10 mouse cellular contexts compared by ENCODE assay signal in the genomic region with DNA sequence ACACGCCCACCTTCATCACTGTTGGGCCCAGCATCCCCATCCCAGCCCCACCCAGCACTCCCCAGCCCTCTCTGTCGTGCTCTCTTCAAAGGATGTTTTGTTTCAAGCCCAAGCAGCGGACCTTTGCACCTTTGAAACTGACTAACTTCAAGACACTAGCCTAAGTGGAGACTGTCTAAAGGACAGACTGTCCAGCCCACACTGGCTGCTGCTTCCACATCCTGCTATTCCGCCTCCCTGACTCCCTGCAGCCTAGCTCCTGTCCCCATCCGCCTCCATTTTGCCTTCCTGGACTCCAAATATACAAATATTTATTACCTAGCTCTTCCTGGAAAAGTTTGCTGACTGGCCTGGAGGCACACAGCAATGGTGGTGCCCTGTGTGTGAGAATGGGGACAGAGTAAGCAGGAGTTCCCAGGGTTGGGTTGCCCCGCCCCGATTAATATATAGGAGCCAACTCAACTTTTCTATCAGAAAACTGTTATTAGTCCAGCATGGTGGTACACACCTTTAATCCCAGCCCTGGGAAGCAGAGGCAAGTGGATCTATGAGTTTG. TPM values are rescaled to one million over a fixed set of nuclear protein-coding genes. Genes with fewer than 3 reads are reported as not detected.
DNase-seq lines count a peak whose midpoint lies in the region; ATAC-seq and TF ChIP-seq lines count a peak whose summit lies in the region.
"Had no signal": no experiment of that assay in that cellular context is flagged by ENCODE, and none has a peak within 500 bp of the region (broad histone marks: within the 10 kb centered on the region; RNA-seq: fewer than 3 reads in every experiment).

No protein-coding gene starts in this region.

- no peaks in the 10 kb centered on the region for H3K27me3 ChIP-seq in kidney, adult 2 months (replicated peaks; ENCODE audit: control insufficient read depth, insufficient read depth, low read length)
- H3K27me3 ChIP-seq in intestine, postnatal 0 days (replicated peaks; ENCODE audit: control insufficient read depth, insufficient read depth, low read length), result no peaks in the 10 kb centered on the region

- no peaks in the 10 kb centered on the region for H3K9me3 ChIP-seq in intestine, postnatal 0 days (ENCODE audit: control insufficient read depth)
- H3K9me3 ChIP-seq: G1E had no signal

- ATAC-seq in frontal cortex, adult (ENCODE audit: low TSS enrichment), result peak; percentile 18; the same call in 1 of the 2 replicates
- ATAC-seq in intestine, postnatal 0 days, result 0 out of 2 replicates have a peak, but pooled peaks have one; percentile 9
- ATAC-seq: activated CD4-positive, CD25-positive, alpha-beta regulatory T cell, adult 4 months had no signal

- H3K9ac ChIP-seq in intestine, postnatal 0 days (ENCODE audit: low read depth, low read length), result 0 out of 2 replicates have a peak overlapping the region, but pooled peaks have one; percentile 1

- no peak overlapping the region for H3K4me2 ChIP-seq in intestine, postnatal 0 days (replicated peaks; ENCODE audit: low read depth)

- DNase-seq in frontal cortex, postnatal 10 days (ENCODE audit: low spot score in 2 of 2), result no peak
- peak; percentile 57 for DNase-seq in kidney, adult 2 months
- no peak for DNase-seq in kidney, adult 9 months
- DNase-seq in adrenal gland, adult 8-10 months, result no peak
- DNase-seq in adrenal gland, postnatal 14 days, result no peak

- no peak overlapping the region for H3K4me3 ChIP-seq in kidney, adult 2 months (ENCODE audit: insufficient read depth, low read depth, low read length)
- H3K4me3 ChIP-seq in bone marrow macrophage, adult 2 months (ENCODE audit: insufficient read depth, low read length), result no peak overlapping the region
- no peak overlapping the region for H3K4me3 ChIP-seq in intestine, postnatal 0 days (ENCODE audit: low read depth, low read length)

- peak overlapping the region; percentile 6; the same call in 1 of the 2 replicates for H3K27ac ChIP-seq in kidney, adult 2 months (ENCODE audit: insufficient read depth, low read depth, low read length)
- H3K27ac ChIP-seq in bone marrow macrophage, adult 2 months (ENCODE audit: insufficient read depth, low read depth, low read length), result peak overlapping the region; percentile 68
- H3K27ac ChIP-seq in intestine, postnatal 0 days (ENCODE audit: low read depth, low read length), result peak overlapping the region; percentile 35; the same call in 1 of the 2 replicates

- TF ChIP-seq CTCF in kidney, adult 2 months (conservative IDR thresholded peaks at IDR 0.05; ENCODE audit: insufficient read depth, insufficient read length, low read depth, low read length), result no peak
- no peak for TF ChIP-seq CTCF in bone marrow macrophage, adult 2 months (IDR thresholded peaks at IDR 0.05; ENCODE audit: low read depth, low read length)
- no peak for TF ChIP-seq CTCF in intestine, postnatal 0 days (IDR thresholded peaks at IDR 0.05; ENCODE audit: low read depth)

- no peak for TF ChIP-seq POLR2A in kidney, adult 2 months (IDR thresholded peaks at IDR 0.05; ENCODE audit: low read depth, low read length)
- TF ChIP-seq POLR2A in bone marrow macrophage, adult 2 months (IDR thresholded peaks at IDR 0.05; ENCODE audit: borderline replicate concordance, low read depth, low read length), result no peak

- H3K36me3 ChIP-seq in kidney, adult 2 months (ENCODE audit: control insufficient read depth, insufficient read depth, low read length), result peaks cover 2% of the 10 kb centered on the region; the same call in 1 of the 2 replicates
- peaks cover 8% of the 10 kb centered on the region; the same call in 1 of the 2 replicates for H3K36me3 ChIP-seq in intestine, postnatal 0 days (ENCODE audit: control insufficient read depth, insufficient read depth)
- H3K36me3 ChIP-seq: G1E had no signal

- peaks cover 26% of the 10 kb centered on the region; the same call in 1 of the 2 replicates for H3K4me1 ChIP-seq in kidney, adult 2 months (ENCODE audit: control insufficient read depth, insufficient read depth, low read length)
- H3K4me1 ChIP-seq in bone marrow macrophage, adult 2 months (ENCODE audit: control insufficient read depth, insufficient read depth, low read length), result peaks cover 50% of the 10 kb centered on the region
- H3K4me1 ChIP-seq in intestine, postnatal 0 days (replicated peaks; ENCODE audit: control insufficient read depth, insufficient read depth, low read length), result 0 out of 2 replicates have a peak, but pooled peaks cover 3% of the 10 kb centered on the region

- WGBS in kidney, adult 2 months, result 65% methylated on average over 7 of the region's 7 CpGs
- 69% methylated on average over 7 of the region's 7 CpGs for WGBS in intestine, postnatal 0 days

RNA-seq across cellular contexts. Expression of gene Lgmn, which starts 22.6 kb away (rescaled TPM):
- 1,163 and 1,191 TPM in 2 replicates for polyA plus RNA-seq in kidney, adult 2 months (2012; rRNA removed)
- 1,528 and 1,623 TPM in 2 replicates for polyA plus RNA-seq in bone marrow macrophage, adult 2 months (2012; ENCODE audit: insufficient read depth, insufficient read length, missing spikeins)
- polyA plus RNA-seq in intestine, postnatal 0 days (2015; fragmentation: Nextera tagmentation; extraction: Ambion mirVana), result 1,340 and 1,424 TPM in 2 replicates
- total RNA-seq in adrenal gland, adult 8-10 months (2022), result 100 to 1,000 TPM; 135 to 148 (median 141) TPM
- total RNA-seq in adrenal gland, postnatal 14 days (2021), result 86.7 and 90.6 TPM in 2 replicates

RNA-seq across cellular contexts. Expression of gene Golga5, which starts 51.9 kb away (rescaled TPM):
- polyA plus RNA-seq in kidney, adult 2 months (2012; rRNA removed), result 12.8 and 14.8 TPM in 2 replicates
- polyA plus RNA-seq in bone marrow macrophage, adult 2 months (2012; ENCODE audit: insufficient read depth, insufficient read length, missing spikeins), result 28.1 and 30.3 TPM in 2 replicates
- polyA plus RNA-seq in intestine, postnatal 0 days (2015; fragmentation: Nextera tagmentation; extraction: Ambion mirVana), result 36.1 and 36.7 TPM in 2 replicates
- 10 to 100 TPM; 37.1 to 48.4 (median 40.7) TPM for total RNA-seq in adrenal gland, adult 8-10 months (2022)
- total RNA-seq in adrenal gland, postnatal 14 days (2021), result 35.0 and 41.2 TPM in 2 replicates

Comparison
In these comparisons a context has a peak if more than half of its experiments do, and no peak if none do; other contexts are left out.
1. H3K27ac ChIP-seq: peak in every context shown above with its lines; median percentile 68 in bone marrow macrophage, adult 2 months; 35 in intestine, postnatal 0 days; 6 in kidney, adult 2 months.